Mouse (Mus musculus): Measurements from ENCODE around the gene Gm3676.
"Not testable (repeated sequence)": the region's sequence is repeated elsewhere in the genome, so short reads cannot be mapped to it uniquely, and the experiment has no call there.

The Gm3676 gene

DNA sequence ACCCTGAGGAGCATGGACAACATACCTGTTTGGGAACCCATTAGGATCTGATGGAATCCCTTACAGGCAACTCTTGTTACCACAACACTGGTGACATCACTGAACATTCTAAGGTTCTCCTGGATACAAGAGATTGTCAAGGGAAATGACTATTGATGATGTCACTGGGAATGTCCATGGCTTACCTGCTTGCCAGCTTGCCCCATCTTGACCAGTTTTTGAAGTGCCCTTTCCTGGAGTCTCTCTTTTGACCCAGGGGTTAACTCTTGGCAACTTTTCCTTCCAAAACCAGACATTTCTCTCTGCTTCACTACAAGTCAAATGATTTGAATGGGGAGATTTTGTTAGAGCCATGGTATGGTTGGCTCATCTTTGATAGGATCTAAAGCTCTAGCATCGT lies at the start of gene Gm3676:
Gm3676 (minus strand) TSS at position 101 of the 400 bp plus-strand sequence.
- H3K36me3 ChIP-seq (ENCODE audit: insufficient read depth, low read length); H3K4me3 ChIP-seq (replicated peaks; ENCODE audit: low read length); H3K9me3 ChIP-seq (ENCODE audit: low read length); H3K27me3 ChIP-seq (ENCODE audit: insufficient read depth, low read length); H3K4me1 ChIP-seq (replicated peaks; ENCODE audit: low read depth, low read length): not testable (repeated sequence)

DNA sequence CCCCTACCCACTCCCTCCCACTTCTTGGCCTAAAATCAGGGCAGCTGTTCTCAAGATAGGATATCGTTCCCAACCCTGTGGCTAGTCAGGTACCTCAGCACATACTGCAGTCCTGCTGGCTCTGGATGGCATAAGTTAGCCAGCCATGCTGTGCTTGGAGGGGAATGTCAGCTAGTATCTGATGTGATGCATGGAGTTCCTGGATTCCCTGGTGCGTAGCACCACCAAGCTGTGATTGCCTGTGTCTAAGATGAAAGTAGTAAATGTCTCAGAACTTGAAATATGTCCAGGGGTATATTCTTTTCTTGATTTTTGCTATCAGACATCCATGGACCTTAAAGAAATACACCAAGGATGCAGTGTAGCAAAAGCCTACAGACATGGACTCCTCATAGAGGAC lies 1.9 kb upstream of the Gm3676 start:
- H3K4me1 ChIP-seq (replicated peaks; ENCODE audit: low read depth, low read length); H3K27me3 ChIP-seq (ENCODE audit: insufficient read depth, low read length); H3K36me3 ChIP-seq (ENCODE audit: insufficient read depth, low read length); H3K4me3 ChIP-seq (replicated peaks; ENCODE audit: low read length); H3K9me3 ChIP-seq (ENCODE audit: low read length): not testable (repeated sequence)

DNA sequence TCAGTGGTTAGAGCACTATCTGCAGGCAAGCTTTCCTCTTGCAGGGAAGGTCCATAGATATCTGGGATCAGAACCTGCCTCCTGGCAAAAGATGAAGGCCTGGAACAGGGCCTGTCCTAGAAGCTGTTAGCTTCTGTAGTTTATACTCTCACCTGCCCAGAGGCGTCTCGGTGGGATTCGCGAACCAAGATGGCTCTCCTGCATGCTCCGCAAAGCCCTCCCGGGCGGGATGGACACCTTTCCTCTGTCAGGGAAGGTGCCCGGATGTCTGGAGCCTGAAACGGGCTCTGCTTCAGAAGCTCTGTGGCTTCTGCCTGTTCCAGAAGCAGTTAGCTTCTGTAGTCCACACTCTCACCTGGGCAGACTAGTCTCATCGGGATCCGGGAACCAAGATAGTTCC lies 16.1 kb downstream of the Gm3676 start:
- H3K36me3 ChIP-seq (ENCODE audit: insufficient read depth, low read length); H3K27me3 ChIP-seq (ENCODE audit: insufficient read depth, low read length); H3K9me3 ChIP-seq (ENCODE audit: low read length); H3K4me1 ChIP-seq (replicated peaks; ENCODE audit: low read depth, low read length); H3K4me3 ChIP-seq (replicated peaks; ENCODE audit: low read length): not testable (repeated sequence)

DNA sequence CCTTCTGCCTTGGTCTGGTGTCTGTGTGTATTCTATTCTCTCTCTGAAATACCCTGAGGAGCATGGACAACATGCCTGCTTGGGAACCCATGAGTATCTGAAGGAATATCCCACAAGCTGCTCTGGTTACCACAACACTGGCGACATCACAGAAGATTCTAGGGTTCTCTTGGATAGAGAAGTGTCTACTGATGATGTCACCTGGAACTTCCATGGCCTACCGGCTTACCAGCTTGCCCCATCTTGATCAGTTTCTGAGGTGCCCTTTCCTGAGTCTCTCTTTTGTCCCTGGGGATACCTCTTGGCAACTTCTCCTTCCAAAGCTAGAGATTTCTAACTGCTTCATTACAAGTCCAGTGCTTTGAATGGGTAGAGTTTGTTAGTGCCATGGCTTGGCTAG lies 21.8 kb downstream of the Gm3676 start, which contains the start of gene Gm3072:
Gm3072 (minus strand) TSS at position 101 of the 400 bp plus-strand sequence.
- not testable (repeated sequence) for H3K9me3 ChIP-seq (ENCODE audit: low read length); H3K36me3 ChIP-seq (ENCODE audit: insufficient read depth, low read length); H3K27me3 ChIP-seq (ENCODE audit: insufficient read depth, low read length); H3K4me3 ChIP-seq (replicated peaks; ENCODE audit: low read length); H3K4me1 ChIP-seq (replicated peaks; ENCODE audit: low read depth, low read length)

DNA sequence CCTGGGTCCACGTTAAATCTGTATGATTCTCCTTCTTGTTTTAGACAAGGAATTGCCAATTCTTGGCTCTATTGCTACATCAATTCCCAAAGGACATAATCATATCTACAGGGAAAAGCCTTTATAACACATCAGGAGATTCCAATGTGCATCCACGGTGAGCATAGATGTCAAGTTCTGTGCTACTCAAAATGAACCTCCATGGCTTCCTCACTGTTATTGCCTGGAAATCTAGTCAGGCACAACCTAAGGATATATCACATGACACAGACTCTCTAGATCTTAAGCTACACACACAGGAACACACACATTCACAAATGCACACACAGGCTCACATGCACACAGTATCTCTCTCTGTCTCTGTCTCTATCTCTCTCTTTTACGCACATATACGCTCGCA lies 23.8 kb downstream of the Gm3676 start:
- H3K9me3 ChIP-seq (ENCODE audit: low read length); H3K4me1 ChIP-seq (replicated peaks; ENCODE audit: low read depth, low read length); H3K27me3 ChIP-seq (ENCODE audit: insufficient read depth, low read length); H3K36me3 ChIP-seq (ENCODE audit: insufficient read depth, low read length); H3K4me3 ChIP-seq (replicated peaks; ENCODE audit: low read length): not testable (repeated sequence)

DNA sequence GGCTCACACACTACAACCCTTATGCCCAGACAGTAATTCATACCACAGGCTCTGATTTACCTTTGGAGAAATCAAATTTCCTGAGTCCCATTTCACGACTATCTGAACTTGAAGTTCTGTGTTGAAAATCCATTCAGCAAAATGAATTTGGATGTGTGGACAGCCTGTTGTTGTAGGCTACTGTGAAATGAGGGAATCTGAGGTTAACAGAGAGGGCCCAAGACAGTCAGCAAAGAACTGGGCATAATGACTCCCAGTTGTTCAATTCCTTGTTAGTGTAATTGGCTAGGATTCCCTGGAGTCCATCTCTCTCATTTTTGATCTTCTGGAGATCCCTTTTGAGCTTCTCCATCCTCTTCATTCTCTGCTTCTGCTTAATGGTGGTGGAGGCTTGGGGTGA lies 35.6 kb downstream of the Gm3676 start:
- not testable (repeated sequence) for H3K36me3 ChIP-seq (ENCODE audit: insufficient read depth, low read length); H3K4me1 ChIP-seq (replicated peaks; ENCODE audit: low read depth, low read length); H3K9me3 ChIP-seq (ENCODE audit: low read length); H3K4me3 ChIP-seq (replicated peaks; ENCODE audit: low read length); H3K27me3 ChIP-seq (ENCODE audit: insufficient read depth, low read length)

DNA sequence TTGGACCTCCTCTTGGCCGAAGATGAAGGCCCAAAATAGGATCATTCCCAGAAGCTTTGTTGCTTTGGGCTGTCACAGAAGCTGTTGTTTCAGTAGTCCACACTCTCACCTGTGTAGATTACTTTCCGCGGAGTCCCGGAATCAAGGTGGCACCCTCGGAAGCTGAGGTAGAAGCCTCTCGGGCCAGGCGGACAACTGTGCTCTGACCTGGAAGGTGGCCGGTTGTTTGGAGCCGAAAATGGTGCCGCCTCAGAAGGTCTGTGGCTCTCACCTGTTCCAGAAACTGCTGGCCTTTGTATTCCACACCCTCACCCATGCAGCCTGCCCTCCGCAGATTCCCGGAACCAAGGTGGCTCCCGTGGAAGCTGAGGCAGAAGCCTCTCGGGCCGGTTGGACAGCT lies 45.4 kb downstream of the Gm3676 start:
- H3K36me3 ChIP-seq (ENCODE audit: insufficient read depth, low read length); H3K4me3 ChIP-seq (replicated peaks; ENCODE audit: low read length); H3K27me3 ChIP-seq (ENCODE audit: insufficient read depth, low read length); H3K4me1 ChIP-seq (replicated peaks; ENCODE audit: low read depth, low read length); H3K9me3 ChIP-seq (ENCODE audit: low read length): not testable (repeated sequence)

Measured in E14TG2a.4 (cell line).